Mouse (Mus musculus): ENCODE measurements around the gene Nmb. TPM values are rescaled to one million over a fixed set of nuclear protein-coding genes. Genes with fewer than 3 reads are reported as not detected.

The Nmb gene
- polyA plus RNA-seq, 1 experiment from 2014 or later, result 8.4 TPM

DNA sequence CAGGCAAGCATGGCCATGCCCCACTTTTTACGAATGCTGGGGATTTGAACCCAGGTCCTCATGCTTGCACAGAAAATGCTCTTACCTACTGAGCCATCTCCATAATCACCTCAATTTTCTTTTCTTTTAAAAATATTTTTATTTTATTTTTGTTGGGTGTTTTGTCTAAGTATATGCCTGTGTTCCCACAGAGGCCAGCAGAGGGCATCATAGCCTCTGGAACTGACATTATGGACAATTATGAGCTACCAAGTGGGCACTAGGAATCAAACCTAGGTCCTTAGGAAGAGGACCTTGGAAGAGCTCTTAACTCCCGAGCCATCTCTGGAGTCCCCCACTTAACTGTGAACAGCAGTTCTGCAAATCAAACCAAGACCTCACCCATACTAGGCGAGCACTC lies 51.7 kb downstream of the Nmb start:
- Histone ChIP-seq H3K4me1 (no peaks in the 10 kb centered on the region), H3K27me3 (no peaks in the 10 kb centered on the region), H3K4me3 (replicated peaks) (no peak overlapping the region), H3K27ac (replicated peaks) (no peak overlapping the region), H3K9me3 (replicated peaks) (no peaks in the 10 kb centered on the region), H3K4me2 (replicated peaks) (no peak overlapping the region), H3K36me3 (no peaks in the 10 kb centered on the region), H3K9ac (no peak overlapping the region)
- no peak for ATAC-seq (ENCODE audit: insufficient number of reproducible peaks, low FRiP score, low TSS enrichment, low read depth)
- 95% methylated on average over 3 of the region's 3 CpGs for WGBS

Other genes with a start within 250 kb of the Nmb start
- 30.2 and 33.5 TPM in 2 replicates for gene Crtc3, start 216.2 kb downstream of the Nmb start, polyA plus RNA-seq (2015; fragmentation: Nextera tagmentation; extraction: Ambion mirVana)
- 75.3 and 75.9 TPM in 2 replicates for gene Iqgap1, start 79.1 kb downstream of the Nmb start, polyA plus RNA-seq (2015; fragmentation: Nextera tagmentation; extraction: Ambion mirVana)
- gene Zscan2, start 44.2 kb downstream of the Nmb start, polyA plus RNA-seq (2015; fragmentation: Nextera tagmentation; extraction: Ambion mirVana), result 1.9 and 2.4 TPM in 2 replicates
- 28.6 and 29.4 TPM in 2 replicates for gene Wdr73, start 3.8 kb downstream of the Nmb start, polyA plus RNA-seq (2015; fragmentation: Nextera tagmentation; extraction: Ambion mirVana)
- 205 and 222 TPM in 2 replicates for gene Sec11a, start 42.7 kb upstream of the Nmb start, polyA plus RNA-seq (2015; fragmentation: Nextera tagmentation; extraction: Ambion mirVana)
- 11.8 and 12.4 TPM in 2 replicates for gene Zfp592, start 88.6 kb upstream of the Nmb start, polyA plus RNA-seq (2015; fragmentation: Nextera tagmentation; extraction: Ambion mirVana)
- 3.1 and 4.5 TPM in 2 replicates for gene Alpk3, start 152.5 kb upstream of the Nmb start, polyA plus RNA-seq (2015; fragmentation: Nextera tagmentation; extraction: Ambion mirVana)
- 0.09 TPM in 1 of 2 replicates, not detected in the other for gene Slc28a1, start 209.7 kb upstream of the Nmb start, polyA plus RNA-seq (2015; fragmentation: Nextera tagmentation; extraction: Ambion mirVana)

Data from embryonic facial prominence, embryonic 15.5 days (tissue).